Mouse (Mus musculus): ENCODE measurements around the gene Ift81. TPM values are rescaled to one million over a fixed set of nuclear protein-coding genes. Genes with fewer than 3 reads are reported as not detected.

Ift81 gene
- polyA plus RNA-seq, 1 experiment from 2014 or later, result 47.4 TPM

- Histone ChIP-seq H3K36me3 (peaks cover 6% of the 10 kb centered on the region), H3K4me2 (replicated peaks) (no peak overlapping the region), H3K4me1 (no peaks in the 10 kb centered on the region), H3K27ac (no peak overlapping the region), H3K9ac (no peak overlapping the region), H3K4me3 (no peak overlapping the region), H3K9me3 (no peaks in the 10 kb centered on the region), H3K27me3 (replicated peaks) (no peaks in the 10 kb centered on the region)
- ATAC-seq (ENCODE audit: low FRiP score, low read depth), result no peak
- WGBS, result 97% methylated on average over 11 of the region's 11 CpGs
Measured at GRCm38 (mm10) chr5:122538077-122538476, 76.2 kb downstream of the Ift81 start.

GRCm38 (mm10) chr5:122537654-122538053 lies 76.7 kb downstream of the Ift81 start:
- Histone ChIP-seq H3K27ac (no peak overlapping the region), H3K9ac (no peak overlapping the region), H3K4me3 (no peak overlapping the region), H3K4me2 (replicated peaks) (no peak overlapping the region), H3K4me1 (no peaks in the 10 kb centered on the region), H3K27me3 (replicated peaks) (no peaks in the 10 kb centered on the region), H3K36me3 (peaks cover 6% of the 10 kb centered on the region), H3K9me3 (no peaks in the 10 kb centered on the region)
- WGBS, result 95% methylated on average over 5 of the region's 5 CpGs
- ATAC-seq (ENCODE audit: low FRiP score, low read depth), result no peak

GRCm38 (mm10) chr5:122533884-122534283 lies 80.4 kb downstream of the Ift81 start:
- H3K27me3 ChIP-seq (replicated peaks), result no peaks in the 10 kb centered on the region
- H3K4me1 ChIP-seq, result 0 out of 2 replicates have a peak, but pooled peaks cover 4% of the 10 kb centered on the region
- no peak overlapping the region for H3K27ac ChIP-seq
- H3K4me2 ChIP-seq (replicated peaks), result no peak overlapping the region
- H3K9me3 ChIP-seq, result no peaks in the 10 kb centered on the region
- no peak overlapping the region for H3K9ac ChIP-seq
- no peaks in the 10 kb centered on the region; the same call in 1 of the 2 replicates for H3K36me3 ChIP-seq
- H3K4me3 ChIP-seq, result no peak overlapping the region
- 90% methylated on average over 8 of the region's 8 CpGs for WGBS
- ATAC-seq (ENCODE audit: low FRiP score, low read depth), result no peak

- H3K4me3 ChIP-seq, result no peak overlapping the region
- H3K9ac ChIP-seq, result no peak overlapping the region
- no peaks in the 10 kb centered on the region for H3K9me3 ChIP-seq
- no peak for ATAC-seq (ENCODE audit: low FRiP score, low read depth)
- peaks cover 4% of the 10 kb centered on the region; the same call in 1 of the 2 replicates for H3K4me1 ChIP-seq
- H3K4me2 ChIP-seq (replicated peaks), result no peak overlapping the region
- H3K36me3 ChIP-seq, result peaks cover 3% of the 10 kb centered on the region; the same call in 1 of the 2 replicates
- WGBS, result 76% methylated on average over 9 of the region's 9 CpGs
- no peaks in the 10 kb centered on the region for H3K27me3 ChIP-seq (replicated peaks)
- H3K27ac ChIP-seq, result no peak overlapping the region
Measured at GRCm38 (mm10) chr5:122529913-122530604, 84.3 kb downstream of the Ift81 start.

- Histone ChIP-seq H3K27me3 (replicated peaks) (no peaks in the 10 kb centered on the region), H3K27ac (no peak overlapping the region), H3K9ac (no peak overlapping the region), H3K4me1 (peaks cover 4% of the 10 kb centered on the region; the same call in 1 of the 2 replicates), H3K4me2 (replicated peaks) (no peak overlapping the region), H3K9me3 (no peaks in the 10 kb centered on the region), H3K36me3 (peaks cover 3% of the 10 kb centered on the region; the same call in 1 of the 2 replicates), H3K4me3 (no peak overlapping the region)
- 57% methylated on average over 3 of the region's 3 CpGs for WGBS
- ATAC-seq (ENCODE audit: low FRiP score, low read depth), result no peak
Measured at GRCm38 (mm10) chr5:122529316-122529715, 85.0 kb downstream of the Ift81 start.

GRCm38 (mm10) chr5:122528591-122528990 lies 85.7 kb downstream of the Ift81 start:
- Histone ChIP-seq H3K4me3 (no peak overlapping the region), H3K4me2 (replicated peaks) (no peak overlapping the region), H3K27ac (no peak overlapping the region), H3K9me3 (no peaks in the 10 kb centered on the region), H3K4me1 (peaks cover 4% of the 10 kb centered on the region; the same call in 1 of the 2 replicates), H3K9ac (no peak overlapping the region), H3K36me3 (peaks cover 3% of the 10 kb centered on the region; the same call in 1 of the 2 replicates), H3K27me3 (replicated peaks) (no peaks in the 10 kb centered on the region)
- 76% methylated on average over 3 of the region's 3 CpGs for WGBS
- no peak for ATAC-seq (ENCODE audit: low FRiP score, low read depth)

- Histone ChIP-seq H3K4me2 (replicated peaks) (no peak overlapping the region), H3K4me3 (no peak overlapping the region), H3K9ac (no peak overlapping the region), H3K27me3 (replicated peaks) (no peaks in the 10 kb centered on the region), H3K27ac (no peak overlapping the region), H3K9me3 (no peaks in the 10 kb centered on the region), H3K4me1 (peaks cover 4% of the 10 kb centered on the region; the same call in 1 of the 2 replicates), H3K36me3 (peaks cover 3% of the 10 kb centered on the region; the same call in 1 of the 2 replicates)
- 70% methylated on average over 11 of the region's 11 CpGs for WGBS
- ATAC-seq (ENCODE audit: low FRiP score, low read depth), result no peak
Measured at GRCm38 (mm10) chr5:122527761-122528160, 86.6 kb downstream of the Ift81 start.

GRCm38 (mm10) chr5:122526878-122527730 lies 87.2 kb downstream of the Ift81 start:
- 72% methylated on average over 15 of the region's 15 CpGs for WGBS

GRCm38 (mm10) chr5:122526405-122526804 lies 87.9 kb downstream of the Ift81 start:
- Histone ChIP-seq H3K9ac (no peak overlapping the region), H3K27me3 (replicated peaks) (no peaks in the 10 kb centered on the region), H3K9me3 (no peaks in the 10 kb centered on the region), H3K36me3 (peaks cover 3% of the 10 kb centered on the region; the same call in 1 of the 2 replicates), H3K4me1 (peaks cover 4% of the 10 kb centered on the region; the same call in 1 of the 2 replicates), H3K4me2 (replicated peaks) (no peak overlapping the region), H3K4me3 (no peak overlapping the region), H3K27ac (no peak overlapping the region)
- no peak for ATAC-seq (ENCODE audit: low FRiP score, low read depth)
- 96% methylated on average over 9 of the region's 9 CpGs for WGBS

More at GRCm38 (mm10) chr5:122526878-122527730, 87.2 kb downstream of the Ift81 start:
- peaks cover 3% of the 10 kb centered on the region; the same call in 1 of the 2 replicates for H3K36me3 ChIP-seq
- no peak overlapping the region for H3K27ac ChIP-seq
- no peak overlapping the region for H3K9ac ChIP-seq
- no peaks in the 10 kb centered on the region for H3K9me3 ChIP-seq
- H3K4me1 ChIP-seq, result peaks cover 4% of the 10 kb centered on the region; the same call in 1 of the 2 replicates
- no peak for ATAC-seq (ENCODE audit: low FRiP score, low read depth)
- no peaks in the 10 kb centered on the region for H3K27me3 ChIP-seq (replicated peaks)
- no peak overlapping the region for H3K4me2 ChIP-seq (replicated peaks)
- no peak overlapping the region for H3K4me3 ChIP-seq

GRCm38 (mm10) chr5:122525238-122525931 lies 88.9 kb downstream of the Ift81 start:
- Histone ChIP-seq H3K9ac (no peak overlapping the region), H3K36me3 (peaks cover 3% of the 10 kb centered on the region; the same call in 1 of the 2 replicates), H3K4me1 (peaks cover 4% of the 10 kb centered on the region; the same call in 1 of the 2 replicates), H3K4me3 (no peak overlapping the region), H3K4me2 (replicated peaks) (no peak overlapping the region), H3K27ac (no peak overlapping the region), H3K9me3 (no peaks in the 10 kb centered on the region), H3K27me3 (replicated peaks) (no peaks in the 10 kb centered on the region)
- ATAC-seq (ENCODE audit: low FRiP score, low read depth), result no peak
- WGBS, result 81% methylated on average over 14 of the region's 14 CpGs

- no peak overlapping the region for H3K27ac ChIP-seq
- no peak for ATAC-seq (ENCODE audit: low FRiP score, low read depth)
Measured at GRCm38 (mm10) chr5:122524854-122525237, 89.5 kb downstream of the Ift81 start.

More at GRCm38 (mm10) chr5:122524854-122525237, 89.5 kb downstream of the Ift81 start:
- H3K4me3 ChIP-seq, result no peak overlapping the region
- no peak overlapping the region for H3K9ac ChIP-seq
- no peaks in the 10 kb centered on the region for H3K27me3 ChIP-seq (replicated peaks)
- no peaks in the 10 kb centered on the region for H3K9me3 ChIP-seq
- WGBS, result 84% methylated on average over 4 of the region's 4 CpGs
- H3K4me2 ChIP-seq (replicated peaks), result no peak overlapping the region
- H3K36me3 ChIP-seq, result peaks cover 3% of the 10 kb centered on the region; the same call in 1 of the 2 replicates
- peaks cover 4% of the 10 kb centered on the region; the same call in 1 of the 2 replicates for H3K4me1 ChIP-seq
